Mouse (Mus musculus): ENCODE results near the gene Mup20. TPM values are rescaled to one million over a fixed set of nuclear protein-coding genes. Genes with fewer than 3 reads are reported as not detected.
A peak's percentile ranks its signal among the peaks of the same experiment; 100 is the strongest.
"Not testable (repeated sequence)": the region's sequence is repeated elsewhere in the genome, so short reads cannot be mapped to it uniquely, and the experiment has no call there.

The Mup20 gene
- total RNA-seq (2012; rRNA removed) (not detected in 2 replicates), total RNA-seq (2014; rRNA removed) (not detected in 2 replicates), polyA plus RNA-seq (2012; ENCODE audit: insufficient read length, low read depth) (not detected in 2 replicates)

DNA sequence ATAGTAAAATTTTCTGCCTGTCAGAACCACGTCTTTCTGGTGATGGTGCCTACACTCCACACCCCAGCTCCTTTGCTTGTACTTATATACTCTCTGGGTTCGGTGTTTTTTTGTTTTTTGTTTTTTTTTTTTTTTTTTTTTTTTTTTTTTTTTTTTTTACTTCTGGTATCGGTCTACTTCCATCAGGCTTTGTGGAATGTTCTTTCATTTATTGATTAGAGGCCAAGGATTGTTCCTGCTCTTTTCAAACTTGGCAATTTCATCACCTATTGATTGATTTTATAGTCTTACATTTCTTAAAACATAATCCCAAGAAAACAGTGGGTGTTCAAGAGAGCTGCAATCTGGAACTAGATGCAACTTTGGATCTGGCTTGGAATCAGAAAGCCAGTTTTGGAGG is at the start of gene Mup20:
Gene Mup20 (minus strand): TSS at position 101 of the 400 bp plus-strand sequence.
- H3K4me2 ChIP-seq (ENCODE audit: insufficient read depth, low read depth, poor library complexity, severe bottlenecking); H3K9me3 ChIP-seq (replicated peaks; ENCODE audit: low read length); DNase-seq (ENCODE audit: extremely low read depth); H3K27ac ChIP-seq (ENCODE audit: insufficient read depth, low read depth); H3K79me2 ChIP-seq (replicated peaks; ENCODE audit: control insufficient read depth, extremely low read depth, insufficient read depth, poor library complexity, severe bottlenecking); dilution Hi-C loops (cut with MboI; ENCODE audit: extremely low pct_ligation_motif_present, extremely low pct_unique_long_range_greater_than_20kb, low sequenced_read_pairs); in situ Hi-C loops (cut with MboI; ENCODE audit: low pct_ligation_motif_present, low pct_unique_long_range_greater_than_20kb, low sequenced_read_pairs); H3K27me3 ChIP-seq (replicated peaks); H3K4me3 ChIP-seq (replicated peaks in 1 of 3; ENCODE audit: low read depth in 2 of 3, low read length in 2 of 3, poor library complexity in 1 of 3); H3K9ac ChIP-seq (ENCODE audit: insufficient read depth, low read depth); H3K4me1 ChIP-seq (ENCODE audit: control insufficient read depth in 1 of 2, insufficient read depth in 2 of 2); H3K36me3 ChIP-seq (replicated peaks in 1 of 2; ENCODE audit: control insufficient read depth in 1 of 2, insufficient read depth in 1 of 2, low read length in 1 of 2): not testable (repeated sequence)

DNA sequence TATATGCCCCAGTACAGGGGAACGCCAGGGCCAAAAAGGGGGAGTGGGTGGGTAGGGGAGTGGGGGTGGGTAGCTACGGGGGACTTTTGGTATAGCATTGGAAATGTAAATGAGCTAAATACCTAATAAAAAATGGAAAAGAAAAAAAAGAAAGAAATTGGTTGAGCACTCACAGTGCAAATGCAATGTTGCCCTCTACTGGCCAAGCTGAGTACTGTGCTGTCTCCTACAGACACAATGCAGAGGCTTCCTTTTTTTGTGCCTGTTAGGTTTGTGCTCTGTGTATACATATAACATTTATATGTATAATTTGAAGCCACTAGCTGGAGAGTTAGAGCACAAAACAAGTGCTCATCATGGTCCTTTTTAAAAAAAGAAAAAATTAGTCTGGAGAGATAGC is 49.4 kb upstream of the Mup20 start:
- H3K27me3 ChIP-seq (replicated peaks); dilution Hi-C loops (cut with MboI; ENCODE audit: extremely low pct_ligation_motif_present, extremely low pct_unique_long_range_greater_than_20kb, low sequenced_read_pairs); H3K27ac ChIP-seq (ENCODE audit: insufficient read depth, low read depth); H3K4me2 ChIP-seq (ENCODE audit: insufficient read depth, low read depth, poor library complexity, severe bottlenecking); H3K4me1 ChIP-seq (ENCODE audit: control insufficient read depth in 1 of 2, insufficient read depth in 2 of 2); H3K4me3 ChIP-seq (replicated peaks in 1 of 3; ENCODE audit: low read depth in 2 of 3, low read length in 2 of 3, poor library complexity in 1 of 3); H3K9ac ChIP-seq (ENCODE audit: insufficient read depth, low read depth); in situ Hi-C loops (cut with MboI; ENCODE audit: low pct_ligation_motif_present, low pct_unique_long_range_greater_than_20kb, low sequenced_read_pairs); H3K9me3 ChIP-seq (replicated peaks; ENCODE audit: low read length); H3K36me3 ChIP-seq (replicated peaks in 1 of 2; ENCODE audit: control insufficient read depth in 1 of 2, insufficient read depth in 1 of 2, low read length in 1 of 2); H3K79me2 ChIP-seq (replicated peaks; ENCODE audit: control insufficient read depth, extremely low read depth, insufficient read depth, poor library complexity, severe bottlenecking): not testable (repeated sequence)
- peak; percentile 58 for DNase-seq (ENCODE audit: extremely low read depth)
- TF ChIP-seq CTCF (conservative IDR thresholded peaks at IDR 0.05 in 1 of 2, IDR thresholded peaks at IDR 0.05 in 1 of 2; ENCODE audit: low read depth in 2 of 2, low read length in 2 of 2): peak; percentile 67 to 72
- TF ChIP-seq RAD21 (IDR thresholded peaks at IDR 0.05; ENCODE audit: low read depth, low read length): peak; percentile 52
- TF ChIP-seq SMC3 (IDR thresholded peaks at IDR 0.05; ENCODE audit: low read depth, low read length): peak; percentile 25; the same call in 1 of the 2 replicates
- TF ChIP-seq ZNF384 (IDR thresholded peaks at IDR 0.05; ENCODE audit: low read depth, low read length): peak; percentile 70

DNA sequence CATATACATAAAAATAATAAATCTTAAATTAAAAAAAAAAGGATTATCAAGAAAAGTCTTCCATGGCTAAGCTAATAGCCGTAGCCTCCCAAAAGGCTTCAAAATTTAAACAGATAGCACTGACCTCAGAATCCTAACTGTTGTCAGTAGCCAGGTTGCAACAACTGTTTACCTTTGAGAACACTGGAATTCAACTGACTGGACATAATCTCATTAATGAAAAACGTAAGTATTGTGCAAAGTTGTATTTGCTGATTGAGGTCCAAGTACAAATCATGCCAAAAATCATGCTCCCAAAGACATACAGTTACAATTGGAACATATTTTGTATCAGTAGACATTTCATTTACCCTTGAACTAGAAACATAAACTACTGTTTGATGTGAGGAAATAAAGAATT is 34.0 kb upstream of the Mup20 start:
- H3K4me1 ChIP-seq (ENCODE audit: control insufficient read depth in 1 of 2, insufficient read depth in 2 of 2): no peaks in the 10 kb centered on the region
- dilution Hi-C loops (cut with MboI; ENCODE audit: extremely low pct_ligation_motif_present, extremely low pct_unique_long_range_greater_than_20kb, low sequenced_read_pairs): no loop called here
- no peak overlapping the region for H3K27ac ChIP-seq (ENCODE audit: insufficient read depth, low read depth)
- H3K4me2 ChIP-seq (ENCODE audit: insufficient read depth, low read depth, poor library complexity, severe bottlenecking): no peak overlapping the region
- no peaks in the 10 kb centered on the region for H3K27me3 ChIP-seq (replicated peaks)
- no peak overlapping the region for H3K9ac ChIP-seq (ENCODE audit: insufficient read depth, low read depth)
- no peak overlapping the region for H3K4me3 ChIP-seq (replicated peaks in 1 of 3; ENCODE audit: low read depth in 2 of 3, low read length in 2 of 3, poor library complexity in 1 of 3)
- no peak for TF ChIP-seq MAFK (IDR thresholded peaks at IDR 0.05; ENCODE audit: insufficient replicate concordance, low read length)
- TF ChIP-seq TCF12 (IDR thresholded peaks at IDR 0.05; ENCODE audit: low read depth, low read length): no peak
- TF ChIP-seq MEF2A (IDR thresholded peaks at IDR 0.05; ENCODE audit: borderline replicate concordance, low read depth, low read length): no peak
- TF ChIP-seq JUND (conservative IDR thresholded peaks at IDR 0.05; ENCODE audit: low read depth, low read length): no peak
- no peak for TF ChIP-seq BHLHE40 (IDR thresholded peaks at IDR 0.05; ENCODE audit: low read depth, low read length)
- no peak for TF ChIP-seq ZKSCAN1 (IDR thresholded peaks at IDR 0.05; ENCODE audit: borderline replicate concordance, low read depth, low read length)
- TF ChIP-seq CTCF (conservative IDR thresholded peaks at IDR 0.05 in 1 of 2, IDR thresholded peaks at IDR 0.05 in 1 of 2; ENCODE audit: low read depth in 2 of 2, low read length in 2 of 2): no peak
- no peak for TF ChIP-seq CHD1 (IDR thresholded peaks at IDR 0.05; ENCODE audit: low read depth, low read length)
- TF ChIP-seq IRF4 (IDR thresholded peaks at IDR 0.05; ENCODE audit: low read depth, low read length): no peak
- TF ChIP-seq CHD2 (IDR thresholded peaks at IDR 0.05; ENCODE audit: low read length): no peak
- no peak for TF ChIP-seq TBP (conservative IDR thresholded peaks at IDR 0.05; ENCODE audit: low read depth, low read length)
- no peak for TF ChIP-seq ZMIZ1 (IDR thresholded peaks at IDR 0.05; ENCODE audit: low read depth, low read length)
- TF ChIP-seq E2F4 (IDR thresholded peaks at IDR 0.05; ENCODE audit: insufficient replicate concordance, low read depth, low read length): no peak
- TF ChIP-seq USF2 (conservative IDR thresholded peaks at IDR 0.05; ENCODE audit: low read depth, low read length): no peak
- TF ChIP-seq SMC3 (IDR thresholded peaks at IDR 0.05; ENCODE audit: low read depth, low read length): no peak
- TF ChIP-seq NELFE (IDR thresholded peaks at IDR 0.05; ENCODE audit: low read depth, low read length): no peak
- TF ChIP-seq KAT2A (IDR thresholded peaks at IDR 0.05; ENCODE audit: insufficient replicate concordance, low read length): no peak
- no peak for TF ChIP-seq POLR2AphosphoS2 (IDR thresholded peaks at IDR 0.05; ENCODE audit: low read depth, low read length)
- no peaks in the 10 kb centered on the region for H3K36me3 ChIP-seq (replicated peaks in 1 of 2; ENCODE audit: control insufficient read depth in 1 of 2, insufficient read depth in 1 of 2, low read length in 1 of 2)
- H3K79me2 ChIP-seq (replicated peaks; ENCODE audit: control insufficient read depth, extremely low read depth, insufficient read depth, poor library complexity, severe bottlenecking): no peaks in the 10 kb centered on the region
- no peaks in the 10 kb centered on the region for H3K9me3 ChIP-seq (replicated peaks; ENCODE audit: low read length)
- in situ Hi-C loops (cut with MboI; ENCODE audit: low pct_ligation_motif_present, low pct_unique_long_range_greater_than_20kb, low sequenced_read_pairs): no loop called here
- no peak for DNase-seq (ENCODE audit: extremely low read depth)

Data from CH12.LX (cell line).